Mouse (Mus musculus): ENCODE measurements around the gene Gm14851.
"Not testable (repeated sequence)": the region's sequence is repeated elsewhere in the genome, so short reads cannot be mapped to it uniquely, and the experiment has no call there.

Gm14851 gene

DNA sequence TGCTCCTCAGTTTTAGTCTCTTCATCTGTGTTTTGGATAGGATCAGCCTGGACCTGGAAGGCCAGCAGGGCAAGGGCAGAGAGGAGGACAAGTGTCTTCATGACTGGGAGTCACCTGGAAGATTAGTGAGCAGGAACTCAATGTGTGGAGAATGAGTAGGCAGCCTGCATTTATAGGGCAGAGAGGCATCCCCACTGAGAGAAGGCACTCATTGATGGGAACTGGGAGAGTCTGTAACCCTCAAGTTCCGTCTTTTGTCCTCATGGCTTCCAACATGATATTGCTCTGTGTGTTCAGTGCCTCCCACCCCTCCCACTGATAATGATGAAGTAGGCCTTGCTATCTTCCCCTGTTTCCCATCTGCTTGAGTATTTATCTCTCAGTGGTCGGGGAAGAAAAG, at the start of gene Gm14851:
Gene Gm14851 (minus strand): TSS at position 101 of the 400 bp plus-strand sequence.
- not testable (repeated sequence) for DNase-seq (ENCODE audit: low read depth, low spot score)

GRCm38 (mm10) chr8:21134342-21134741, 38.5 kb upstream of the Gm14851 start, which contains the start of gene Defa30:
TSS of gene Defa30 (plus strand) at chr8:21134642.
- DNase-seq (ENCODE audit: low read depth, low spot score): not testable (repeated sequence)

DNA sequence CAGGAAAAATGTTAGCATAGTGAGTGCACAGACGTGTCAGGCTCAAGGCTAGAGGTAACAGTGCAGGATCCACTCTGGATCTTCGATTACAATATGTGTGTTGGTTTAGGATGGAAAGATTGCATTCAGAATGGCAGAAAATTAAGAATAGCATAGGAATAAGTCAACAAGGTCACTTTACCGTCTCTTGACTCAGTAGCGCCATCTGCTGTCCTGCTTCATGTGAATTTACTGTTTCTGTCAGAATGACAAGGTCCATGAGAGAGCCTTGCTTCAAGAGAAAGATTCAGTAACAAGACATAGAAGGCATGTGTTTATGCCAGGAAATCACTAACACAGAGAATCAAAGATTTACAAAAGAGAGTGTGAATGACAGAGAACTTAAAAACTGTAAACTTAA, 2.7 kb downstream of the Gm14851 start:
- DNase-seq (ENCODE audit: low read depth, low spot score): no peak

DNA sequence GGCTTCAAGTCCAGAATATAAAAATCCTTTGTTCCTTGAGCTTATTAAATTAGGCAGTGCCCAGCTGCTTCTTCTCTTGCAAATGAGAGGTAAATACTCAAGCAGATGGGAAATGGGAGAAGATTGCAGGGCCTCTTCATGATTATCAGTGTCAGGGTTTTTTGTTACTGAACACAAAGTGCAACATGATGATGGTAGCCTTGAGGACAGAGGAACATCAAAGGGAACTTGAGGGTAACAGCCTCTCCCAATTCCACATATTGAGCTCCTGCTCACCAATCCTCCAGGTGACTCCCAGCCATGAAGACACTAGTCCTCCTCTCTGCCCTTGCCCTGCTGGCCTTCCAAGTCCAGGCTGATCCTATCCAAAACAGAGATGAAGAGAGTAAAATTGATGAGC, 11.7 kb downstream of the Gm14851 start, which contains the start of gene Defa25:
Gene Defa25 (plus strand): TSS at position 301 of the 400 bp plus-strand sequence.
- DNase-seq (ENCODE audit: low read depth, low spot score): not testable (repeated sequence)

DNA sequence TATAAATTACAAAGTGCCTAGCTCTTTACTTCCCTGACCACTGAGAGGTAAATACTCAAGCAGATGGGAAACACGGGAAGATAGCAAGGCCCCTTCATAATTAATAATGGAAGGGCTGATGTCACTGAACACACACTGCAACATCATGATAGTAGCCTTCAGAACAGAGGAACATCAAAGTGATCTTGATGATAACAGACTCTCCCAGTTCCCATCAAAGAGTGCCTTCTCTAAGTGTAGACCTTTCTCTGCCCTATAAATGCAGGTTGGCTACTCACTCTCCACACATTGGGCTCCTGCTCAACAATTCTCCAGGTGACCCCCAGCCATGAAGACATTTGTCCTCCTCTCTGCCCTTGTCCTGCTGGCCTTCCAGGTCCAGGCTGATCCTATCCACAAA, 31.1 kb downstream of the Gm14851 start, which contains the start of gene Defa35:
Gene Defa35 (plus strand): TSS at position 301 of the 400 bp plus-strand sequence.
- DNase-seq (ENCODE audit: low read depth, low spot score): not testable (repeated sequence)

DNA sequence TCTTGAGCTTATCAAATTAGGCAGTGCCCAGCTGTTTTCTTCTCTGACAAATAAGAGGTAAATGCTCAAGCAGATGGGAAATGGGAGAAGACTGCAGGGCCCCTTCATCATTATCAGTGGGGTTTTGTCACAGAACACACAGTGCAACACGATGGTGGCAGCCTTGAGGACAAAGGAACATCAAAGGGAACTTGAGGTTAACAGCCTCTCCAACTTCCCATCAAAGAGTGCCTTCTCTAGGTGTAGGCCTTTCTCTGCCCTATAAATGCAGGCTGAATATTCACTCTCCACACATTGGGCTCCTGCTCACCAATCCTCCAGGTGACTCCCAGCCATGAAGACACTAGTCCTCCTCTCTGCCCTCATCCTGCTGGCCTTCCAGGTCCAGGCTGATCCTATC, 41.1 kb downstream of the Gm14851 start, which contains the start of gene Defa23:
Gene Defa23 (plus strand): TSS at position 301 of the 400 bp plus-strand sequence.
- DNase-seq (ENCODE audit: low read depth, low spot score): not testable (repeated sequence)

All from retina, postnatal 7 days (tissue).